Mouse (Mus musculus): ENCODE results near the gene Ice2.

GRCm38 (mm10) chr9:69376982-69377653 is 20.6 kb upstream of the Ice2 start:
- no peak for TF ChIP-seq GATA1 (IDR thresholded peaks at IDR 0.05; ENCODE audit: low read length)
- TF ChIP-seq TAL1 (IDR thresholded peaks at IDR 0.05; ENCODE audit: low read length) = no peak

Measured in erythroblast, embryonic 14.5 days (primary cell).